Mouse (Mus musculus) lung, postnatal 10 days (tissue): ENCODE data around the gene Hoxa13.

Experiments used
- DNase-seq: peaks from one replicate; pipeline ENCODE4 v3.0.0; 2021

The Hoxa13 gene

DNA sequence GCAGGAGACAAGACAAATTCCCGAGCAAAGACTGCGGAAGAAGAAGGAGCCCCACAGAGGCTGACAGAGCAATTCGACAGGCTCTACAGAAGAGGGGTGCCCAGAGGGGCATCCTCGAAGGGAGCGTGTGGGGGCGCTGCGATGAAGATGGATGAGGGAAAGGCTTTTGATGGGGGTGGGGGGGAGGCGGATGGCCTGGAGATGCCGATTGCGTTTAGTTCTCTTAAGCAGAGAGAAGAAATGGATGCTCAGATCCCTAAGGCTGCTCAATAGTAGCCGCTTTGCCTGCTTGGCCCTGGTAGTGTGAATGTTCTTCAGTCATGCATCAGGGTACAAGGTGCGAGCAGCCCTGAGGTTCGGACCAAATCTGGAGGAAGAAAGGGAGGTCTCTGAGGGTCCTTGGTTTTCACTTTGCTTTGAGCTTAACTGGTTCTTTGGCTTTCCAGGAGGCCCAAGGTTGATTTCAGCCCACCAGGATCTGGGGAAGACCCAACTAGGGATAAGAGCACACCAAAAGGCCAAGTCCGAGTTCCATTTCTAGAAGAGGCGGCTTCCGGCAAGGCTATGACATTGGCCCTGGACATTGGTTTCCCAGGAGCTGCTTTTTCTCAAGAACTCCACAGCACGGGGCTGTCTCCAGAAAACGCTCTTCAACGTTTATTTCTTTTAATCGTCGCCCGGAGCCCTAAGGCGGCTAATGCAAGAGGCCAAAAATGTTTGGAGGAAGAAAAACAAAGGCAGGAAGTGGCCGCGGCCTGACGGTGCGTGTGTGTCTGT lies 11.9 kb downstream of the Hoxa13 start:
- no peak for DNase-seq

DNA sequence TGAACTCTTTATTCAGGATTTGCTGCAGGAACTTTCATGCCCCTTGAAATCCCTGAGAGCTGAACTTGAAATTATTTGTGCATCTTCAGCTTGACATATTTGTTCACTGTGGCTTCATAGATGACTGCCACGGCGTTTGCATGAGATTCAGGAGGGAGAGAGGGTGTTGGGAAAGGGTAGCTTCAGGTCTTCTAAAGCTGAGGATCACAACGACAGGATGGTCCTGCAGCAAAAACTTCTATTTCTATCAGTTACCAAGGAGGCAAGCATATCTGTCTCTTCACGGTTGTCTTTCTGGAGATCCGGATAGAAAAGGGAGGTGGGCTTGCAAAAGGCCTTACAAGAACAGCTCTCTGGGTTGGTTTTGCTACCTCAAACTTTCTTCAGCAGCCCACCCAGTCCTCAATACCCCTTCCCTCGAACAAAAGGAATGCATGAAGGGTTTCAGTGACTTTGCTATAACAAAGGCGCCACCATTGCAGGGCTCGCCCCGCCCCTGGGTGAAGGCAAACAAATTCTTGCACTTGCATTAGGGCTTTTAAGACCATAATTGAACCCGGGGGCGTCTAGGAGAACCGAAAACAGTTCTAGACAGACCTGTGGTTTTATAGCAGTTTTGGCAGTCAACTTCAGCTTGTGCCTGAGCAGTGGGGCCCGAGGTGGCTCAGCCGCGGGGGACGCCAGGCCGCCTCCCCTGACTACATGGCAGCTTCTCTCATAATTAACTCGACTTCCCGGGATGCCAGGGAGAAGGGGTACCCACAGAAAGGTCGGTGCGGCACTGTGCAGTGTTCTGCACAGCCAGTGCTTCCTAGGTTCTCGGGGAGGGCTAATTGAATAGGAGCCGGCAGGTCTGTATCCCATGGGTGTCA lies 12.7 kb downstream of the Hoxa13 start:
- no peak for DNase-seq

DNA sequence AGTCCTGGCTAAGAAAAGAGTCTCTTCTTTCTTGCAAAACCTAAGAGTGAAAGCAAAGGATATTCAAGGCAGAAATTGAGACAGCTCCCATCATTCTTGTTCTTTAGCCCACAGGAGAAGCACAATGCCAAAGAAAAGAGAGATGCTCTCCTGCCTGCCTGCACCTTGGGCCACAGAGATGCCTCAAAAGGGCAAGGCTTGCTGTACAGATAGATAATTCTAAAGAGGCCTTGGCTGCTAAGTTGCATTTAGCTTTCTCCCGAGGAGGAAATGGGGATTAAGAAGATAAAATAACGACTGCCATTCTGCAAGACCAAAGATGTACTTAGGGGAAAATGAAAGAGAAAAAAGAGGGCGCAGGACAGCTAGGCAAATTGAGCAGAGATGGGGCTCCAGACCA lies 13.8 kb downstream of the Hoxa13 start:
- DNase-seq = no peak

DNA sequence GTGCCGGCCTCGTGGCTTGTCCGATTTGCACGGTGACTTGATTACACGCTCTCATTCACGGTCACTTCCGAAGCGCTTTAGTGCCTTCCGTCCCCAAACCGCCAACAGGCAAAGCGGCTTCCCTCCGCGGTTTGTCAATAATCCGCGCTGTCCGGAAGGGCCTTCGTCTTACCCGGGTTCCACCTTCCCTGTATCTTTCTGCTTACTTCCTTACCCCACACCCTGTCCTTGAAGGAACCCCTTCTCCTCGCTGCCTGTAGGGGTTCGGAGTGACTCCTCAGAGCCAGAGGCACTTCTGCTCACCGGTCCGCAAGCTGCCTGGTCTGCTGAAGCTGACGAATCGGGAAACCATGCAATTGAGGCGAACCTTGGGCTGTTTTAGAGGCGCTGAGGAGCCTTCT lies 14.3 kb downstream of the Hoxa13 start:
- no peak for DNase-seq

- no peak for DNase-seq
Observed at GRCm38 (mm10) chr6:52245757-52246142, 14.9 kb downstream of the Hoxa13 start, which contains the start of gene Hoxa11. Gene Hoxa11, minus strand, starts transcription at chr6:52245810.

- DNase-seq = no peak
Observed at GRCm38 (mm10) chr6:52245040-52245756, 15.5 kb downstream of the Hoxa13 start.

DNA sequence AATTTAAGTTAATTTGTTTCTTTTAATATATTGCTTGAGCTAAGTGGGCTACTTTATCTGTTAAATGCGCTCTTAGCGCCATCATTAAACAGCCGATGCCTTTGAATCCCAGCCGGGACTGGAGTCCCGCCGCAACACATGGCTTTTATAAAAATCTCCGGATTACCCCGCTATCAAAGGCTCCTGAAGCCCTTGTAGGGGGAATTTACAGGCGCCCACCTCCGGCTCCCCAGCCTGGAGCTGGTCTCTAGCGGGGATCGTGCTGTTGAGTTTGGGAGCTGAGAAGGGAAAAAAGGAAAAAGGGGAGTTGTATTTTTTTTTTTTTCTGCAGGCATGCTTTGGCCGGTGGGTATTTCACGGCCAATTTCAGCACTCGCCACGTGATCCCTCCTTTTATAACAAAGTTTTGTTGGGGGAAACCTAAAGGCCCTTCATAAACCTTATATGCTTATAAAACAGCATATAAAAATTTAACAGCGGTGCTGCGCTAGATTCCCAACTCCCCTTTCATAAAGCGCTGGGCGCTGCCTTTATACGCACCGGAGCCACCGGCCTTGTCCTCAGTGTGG lies 16.1 kb downstream of the Hoxa13 start:
- no peak for DNase-seq

GRCm38 (mm10) chr6:52243681-52244121 lies 17.0 kb downstream of the Hoxa13 start:
- DNase-seq = no peak

GRCm38 (mm10) chr6:52242801-52243332 lies 17.8 kb downstream of the Hoxa13 start:
- DNase-seq = no peak

GRCm38 (mm10) chr6:52241001-52241621 lies 19.6 kb downstream of the Hoxa13 start:
- no peak for DNase-seq

GRCm38 (mm10) chr6:52240389-52241000 lies 20.2 kb downstream of the Hoxa13 start, which contains the start of gene Hoxa10:
Gene Hoxa10, minus strand, starts transcription at chr6:52240854.
- peak; percentile 89 for DNase-seq

- no peak for DNase-seq
Observed at GRCm38 (mm10) chr6:52239625-52240388, 20.9 kb downstream of the Hoxa13 start.

GRCm38 (mm10) chr6:52238976-52239375 lies 21.7 kb downstream of the Hoxa13 start:
- no peak for DNase-seq

DNA sequence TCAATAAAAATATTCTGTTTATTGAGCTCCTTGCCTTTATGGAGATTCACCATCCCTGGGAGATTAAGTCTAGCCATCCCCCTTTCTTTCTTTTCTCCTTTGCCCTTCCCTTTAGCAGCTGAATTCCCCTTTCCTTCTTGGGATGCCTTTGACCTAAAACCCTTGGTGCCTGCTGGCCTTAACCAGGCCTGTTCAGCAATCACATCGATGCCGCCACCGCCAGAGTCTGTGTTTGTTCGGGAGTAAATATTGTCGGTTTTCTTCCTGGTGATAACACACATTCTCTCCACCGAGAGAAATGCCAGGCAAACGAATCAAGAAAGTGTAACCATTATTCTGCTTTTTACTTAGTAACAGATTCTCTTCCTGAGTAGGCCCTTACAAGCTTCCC lies 22.5 kb downstream of the Hoxa13 start:
- no peak for DNase-seq

- DNase-seq = no peak
Observed at GRCm38 (mm10) chr6:52237346-52238154, 23.1 kb downstream of the Hoxa13 start.

- DNase-seq = no peak
Observed at GRCm38 (mm10) chr6:52236806-52237205, 23.9 kb downstream of the Hoxa13 start.

GRCm38 (mm10) chr6:52235866-52236265 lies 24.8 kb downstream of the Hoxa13 start:
- no peak for DNase-seq

DNA sequence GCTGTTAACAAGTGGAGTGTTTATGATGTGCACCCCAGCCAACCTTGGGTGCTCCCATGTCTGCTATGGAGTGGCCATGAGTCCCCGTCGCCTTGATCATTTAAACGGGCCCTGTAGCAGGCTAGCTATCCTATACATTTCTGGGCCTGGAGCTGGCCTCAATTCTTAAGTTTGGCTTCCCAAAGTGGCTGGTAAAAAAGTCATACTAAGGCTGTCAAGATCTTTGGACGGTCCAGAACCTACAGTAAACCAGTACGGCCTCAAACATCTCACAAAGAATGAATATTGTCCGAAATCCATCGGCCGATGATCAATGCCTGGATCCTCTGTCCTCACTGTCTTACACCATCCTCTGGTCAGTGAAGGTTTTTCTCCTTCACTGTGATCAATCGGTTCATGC lies 25.4 kb downstream of the Hoxa13 start:
- DNase-seq = no peak

DNA sequence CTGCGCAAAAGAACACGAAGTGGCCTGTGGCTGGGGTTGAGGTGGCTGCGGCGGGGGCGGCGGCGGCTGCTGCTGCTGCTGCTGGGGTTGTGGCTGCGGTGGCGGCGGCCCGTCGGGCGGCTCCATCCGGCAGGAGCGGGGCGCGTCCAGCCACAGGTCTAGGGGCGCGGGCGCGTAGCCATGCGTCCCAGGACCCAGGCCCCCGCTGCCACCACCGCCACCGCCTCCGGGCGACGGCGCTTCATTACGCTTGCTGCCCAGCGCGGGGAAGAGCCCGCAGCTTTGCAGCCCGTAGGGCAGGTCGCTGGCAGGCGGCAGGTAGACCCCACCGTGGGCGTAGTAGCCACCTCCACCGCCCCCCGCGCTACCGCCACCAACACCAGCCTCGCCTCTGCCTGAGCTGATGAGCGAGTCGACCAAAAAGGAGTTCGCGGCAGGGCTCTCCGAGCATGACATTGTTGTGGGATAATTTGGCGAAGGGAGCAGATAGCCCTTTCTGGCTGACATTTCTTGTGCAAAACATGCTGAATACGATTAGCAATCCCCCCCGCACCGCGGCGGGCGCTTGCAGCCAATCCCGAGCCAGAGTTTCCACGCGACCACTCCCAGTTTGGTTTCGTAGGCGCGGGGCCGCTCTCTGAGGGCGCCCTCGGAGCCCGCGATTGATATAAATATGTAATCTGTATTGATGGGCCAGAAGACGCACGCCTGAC lies 26.1 kb downstream of the Hoxa13 start:
- DNase-seq = no peak
